Mouse (Mus musculus) retina, postnatal 7 days (tissue): ENCODE data around the gene Cnn3.

ENCODE experiments used
- DNase-seq: peaks from one replicate; pipeline ENCODE4 v3.0.0-alpha.2; 2012; ENCODE audit warnings: low read depth, low spot score

Gene Cnn3

DNA sequence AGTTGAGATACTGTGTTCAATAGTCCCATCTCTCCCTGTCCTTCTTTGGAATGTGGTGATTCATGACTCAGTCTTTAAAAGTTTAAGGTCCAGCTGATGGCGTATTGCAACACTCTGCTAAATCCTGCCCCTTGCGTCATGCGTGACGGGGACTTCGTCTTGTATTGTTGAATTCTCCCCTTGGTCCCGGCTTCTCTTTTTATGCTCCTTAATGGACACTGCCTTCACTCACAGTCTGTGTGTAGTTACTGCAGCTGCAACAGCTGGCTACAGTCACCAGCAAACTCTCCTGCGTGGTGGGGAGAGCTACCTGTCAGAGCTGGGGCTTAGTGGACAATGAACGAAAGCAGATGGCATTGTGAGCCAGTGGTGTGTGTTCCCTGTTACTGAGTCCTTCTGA is 23.2 kb downstream of the Cnn3 start:
- DNase-seq, result no peak

DNA sequence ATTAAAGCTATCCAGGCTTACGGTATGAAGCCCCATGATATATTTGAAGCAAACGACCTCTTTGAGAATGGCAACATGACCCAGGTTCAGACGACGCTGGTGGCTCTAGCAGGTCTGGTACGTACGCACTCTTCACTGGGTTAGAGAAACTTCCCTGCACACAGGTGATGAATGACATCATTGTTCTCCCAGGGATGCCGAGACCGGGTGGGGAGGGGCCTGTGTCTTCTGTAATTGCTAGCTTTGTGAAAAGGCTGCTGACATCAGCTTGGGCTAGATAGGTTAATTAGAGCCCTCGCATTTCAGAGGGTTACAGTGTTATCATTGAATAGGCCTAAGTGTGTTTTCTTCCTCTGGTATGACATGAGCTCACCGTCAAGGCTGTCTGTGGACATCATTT is 25.1 kb downstream of the Cnn3 start:
- no peak for DNase-seq

GRCm38 (mm10) chr3:121458545-121459492 is 32.5 kb downstream of the Cnn3 start:
- DNase-seq, result no peak

- no peak for DNase-seq
Measured at GRCm38 (mm10) chr3:121460473-121461193, 34.3 kb downstream of the Cnn3 start.

- no peak for DNase-seq
Measured at GRCm38 (mm10) chr3:121461477-121461876, 35.2 kb downstream of the Cnn3 start.

GRCm38 (mm10) chr3:121462782-121463181 is 36.5 kb downstream of the Cnn3 start:
- no peak for DNase-seq

DNA sequence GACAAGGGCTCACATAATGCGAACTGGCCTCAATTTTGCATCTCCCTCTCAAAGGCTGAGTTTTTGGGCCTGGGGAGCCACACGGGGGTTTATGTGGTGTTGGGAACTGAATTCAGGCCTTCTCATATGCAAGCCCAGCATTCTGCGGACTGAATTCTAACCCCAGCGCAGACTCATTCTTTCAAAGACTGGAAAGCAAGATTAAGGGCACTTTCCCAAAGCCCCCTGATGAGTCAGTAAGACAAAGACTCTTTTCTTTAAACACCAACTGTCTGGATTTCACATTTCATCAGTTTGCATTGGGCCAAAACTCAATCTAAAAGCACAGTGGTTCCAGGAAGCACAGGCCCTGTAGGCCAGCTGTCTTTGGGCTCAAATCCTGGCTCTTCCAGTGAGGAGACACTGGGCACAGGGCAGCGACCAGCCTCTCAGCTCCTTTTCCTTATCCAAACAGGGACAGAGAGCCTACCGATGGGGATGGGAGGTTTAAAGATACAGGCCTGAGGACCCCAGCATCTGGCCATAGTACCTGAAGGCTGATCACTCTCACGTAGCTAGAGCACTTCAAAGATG is 38.5 kb downstream of the Cnn3 start:
- DNase-seq, result no peak

GRCm38 (mm10) chr3:121465795-121466194 is 39.5 kb downstream of the Cnn3 start:
- no peak for DNase-seq

- DNase-seq, result no peak
Measured at GRCm38 (mm10) chr3:121467094-121467552, 40.8 kb downstream of the Cnn3 start.

- DNase-seq, result no peak
Measured at GRCm38 (mm10) chr3:121468136-121468535, 41.8 kb downstream of the Cnn3 start.

GRCm38 (mm10) chr3:121469185-121469975 is 43.1 kb downstream of the Cnn3 start:
- no peak for DNase-seq

- no peak for DNase-seq
Measured at GRCm38 (mm10) chr3:121471703-121472102, 45.4 kb downstream of the Cnn3 start.

DNA sequence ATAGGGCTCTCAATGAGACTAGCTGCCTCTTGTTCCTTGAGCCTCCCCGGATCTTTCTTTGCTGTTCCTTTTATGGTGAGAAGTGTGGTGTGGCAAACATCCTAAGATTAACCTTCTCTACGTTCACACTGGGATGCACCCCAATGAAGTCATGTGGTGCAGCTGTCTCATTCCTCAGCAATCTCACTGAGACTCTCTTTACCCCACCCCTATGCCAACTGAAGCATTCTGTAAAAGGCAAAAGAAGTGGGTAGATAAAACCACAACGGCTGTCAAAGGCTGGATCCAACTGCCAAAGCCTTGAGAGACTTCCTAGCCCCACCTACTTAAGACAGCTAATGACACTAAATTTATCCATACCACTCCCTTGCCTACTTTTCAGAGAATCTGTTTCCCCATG is 48.4 kb downstream of the Cnn3 start:
- no peak for DNase-seq

DNA sequence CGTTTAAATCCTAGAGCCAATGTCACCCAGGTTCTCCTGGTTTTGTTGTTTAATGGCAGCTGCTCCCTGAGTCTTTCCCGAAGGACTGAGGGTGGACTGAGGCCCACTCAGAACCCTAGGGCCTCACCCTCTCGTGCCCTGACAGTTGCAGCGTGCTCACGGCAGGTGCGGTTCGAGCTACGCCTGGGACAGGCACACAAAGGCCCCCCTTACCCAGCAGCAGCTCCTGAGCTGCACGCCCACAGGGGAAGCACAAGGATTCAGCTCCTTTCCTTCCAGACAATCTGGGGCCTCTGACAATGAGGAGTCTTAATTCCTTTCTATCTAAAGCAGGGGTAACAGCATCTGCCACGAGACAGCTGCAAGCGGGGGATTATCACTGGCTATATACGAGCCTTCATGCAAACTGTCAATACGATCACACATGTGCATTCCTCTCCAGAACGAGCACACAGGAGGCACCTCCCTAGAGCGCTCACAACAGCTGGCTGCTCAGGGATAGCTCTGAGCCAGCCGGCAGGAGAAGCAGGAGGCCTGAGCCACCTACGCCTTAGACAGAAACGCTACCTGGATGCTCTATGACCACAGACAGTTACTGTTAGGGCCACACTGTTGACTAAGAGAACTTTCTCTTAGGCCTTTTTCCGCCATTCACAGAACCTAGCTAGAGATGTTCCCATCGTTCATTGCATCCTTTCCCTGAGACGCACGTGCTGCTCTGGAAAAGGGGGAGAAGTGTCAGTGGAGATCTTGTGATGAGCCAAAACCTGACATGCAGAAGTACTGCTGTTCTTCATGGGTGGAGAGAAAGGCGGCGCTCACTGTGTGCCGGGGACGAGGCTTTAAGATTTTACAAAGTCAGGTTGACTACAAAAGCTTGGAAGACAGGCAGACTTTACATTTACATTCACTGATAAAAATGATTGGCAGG is 54.0 kb downstream of the Cnn3 start:
- peak; percentile 31 for DNase-seq

GRCm38 (mm10) chr3:121480961-121481436 is 54.7 kb downstream of the Cnn3 start:
- no peak for DNase-seq

DNA sequence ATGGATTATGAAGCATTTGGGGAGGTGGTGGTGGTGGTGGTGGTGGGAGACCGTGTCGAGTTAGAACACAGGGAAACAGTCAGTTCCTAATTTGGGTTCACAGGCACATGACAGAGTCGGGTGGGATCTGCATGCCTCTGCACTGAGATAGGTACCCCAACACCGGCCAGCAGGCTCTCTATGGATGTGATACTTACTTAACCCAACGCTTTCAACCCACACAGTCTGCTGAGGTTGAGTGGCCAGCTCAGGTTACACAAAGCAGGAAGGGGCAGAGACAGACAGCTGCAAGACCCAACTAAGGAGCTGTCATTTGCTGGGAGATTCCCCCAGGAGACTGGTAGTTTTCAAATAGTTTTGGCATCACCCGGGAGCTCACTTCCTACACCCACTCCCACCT is 55.3 kb downstream of the Cnn3 start:
- DNase-seq, result no peak

GRCm38 (mm10) chr3:121483266-121484161 is 57.2 kb downstream of the Cnn3 start:
- DNase-seq, result no peak

GRCm38 (mm10) chr3:121485201-121485600 is 58.9 kb downstream of the Cnn3 start:
- no peak for DNase-seq

DNA sequence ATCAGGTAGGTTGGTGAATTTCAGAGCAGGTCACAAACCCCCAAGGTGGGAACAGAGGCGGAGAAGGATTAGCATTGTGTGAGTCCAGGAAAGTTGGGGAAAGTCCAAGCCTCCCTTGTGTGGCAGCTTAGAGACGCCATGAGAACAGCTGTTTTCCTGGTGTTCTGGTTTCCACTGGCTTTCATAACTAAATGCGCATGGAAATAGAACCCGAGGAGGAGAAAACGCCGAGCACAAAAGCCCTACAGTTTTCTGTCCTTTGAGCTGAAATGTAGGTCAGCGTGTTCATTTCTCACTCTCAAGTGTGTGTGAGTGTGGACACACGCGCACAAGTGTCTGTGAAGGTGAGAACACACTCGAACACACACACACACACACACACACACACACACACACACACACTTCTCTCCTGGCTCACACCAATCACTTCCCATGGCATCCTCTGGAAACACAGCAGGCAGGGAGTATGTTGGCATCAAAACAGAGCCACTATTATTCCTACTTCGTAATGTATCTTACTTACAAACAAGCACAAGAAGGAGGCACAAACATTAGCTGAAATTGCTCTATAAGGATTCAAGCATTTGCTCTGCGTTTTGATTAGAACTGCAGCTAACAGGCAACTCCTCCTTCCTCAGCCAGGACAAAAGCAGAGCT is 63.3 kb downstream of the Cnn3 start:
- DNase-seq, result no peak
